Mouse (Mus musculus): ENCODE measurements around the gene Tusc2.

DNA sequence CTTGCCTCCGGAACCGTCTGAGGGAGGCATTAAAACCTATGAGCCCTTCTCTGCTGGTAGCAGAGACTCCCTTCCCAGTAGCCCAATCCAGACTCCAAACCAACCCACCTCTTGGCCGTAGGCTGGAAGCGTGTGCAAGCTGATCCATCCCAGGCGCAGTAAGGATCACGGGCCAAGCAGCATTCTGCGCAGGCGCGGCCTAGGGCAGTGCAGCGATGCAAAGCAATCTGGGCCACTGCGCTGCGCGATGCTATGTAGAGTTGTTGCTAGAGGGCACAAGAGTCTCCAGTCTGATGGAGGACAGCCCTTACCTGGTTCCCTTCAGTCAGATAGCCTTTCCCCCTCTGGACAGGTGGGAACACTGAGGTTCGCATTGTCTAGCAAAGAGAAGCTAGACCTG, 36.8 kb downstream of the Tusc2 start:
- no peak for TF ChIP-seq POLR2A (IDR thresholded peaks at IDR 0.05; ENCODE audit: low read depth, low read length)
- no peak for TF ChIP-seq CTCF (conservative IDR thresholded peaks at IDR 0.05; ENCODE audit: insufficient read depth, insufficient read length, low read depth, low read length)

Measured in kidney, adult 2 months (tissue).